10 mouse cellular contexts compared by ENCODE assay signal in the genomic region with DNA sequence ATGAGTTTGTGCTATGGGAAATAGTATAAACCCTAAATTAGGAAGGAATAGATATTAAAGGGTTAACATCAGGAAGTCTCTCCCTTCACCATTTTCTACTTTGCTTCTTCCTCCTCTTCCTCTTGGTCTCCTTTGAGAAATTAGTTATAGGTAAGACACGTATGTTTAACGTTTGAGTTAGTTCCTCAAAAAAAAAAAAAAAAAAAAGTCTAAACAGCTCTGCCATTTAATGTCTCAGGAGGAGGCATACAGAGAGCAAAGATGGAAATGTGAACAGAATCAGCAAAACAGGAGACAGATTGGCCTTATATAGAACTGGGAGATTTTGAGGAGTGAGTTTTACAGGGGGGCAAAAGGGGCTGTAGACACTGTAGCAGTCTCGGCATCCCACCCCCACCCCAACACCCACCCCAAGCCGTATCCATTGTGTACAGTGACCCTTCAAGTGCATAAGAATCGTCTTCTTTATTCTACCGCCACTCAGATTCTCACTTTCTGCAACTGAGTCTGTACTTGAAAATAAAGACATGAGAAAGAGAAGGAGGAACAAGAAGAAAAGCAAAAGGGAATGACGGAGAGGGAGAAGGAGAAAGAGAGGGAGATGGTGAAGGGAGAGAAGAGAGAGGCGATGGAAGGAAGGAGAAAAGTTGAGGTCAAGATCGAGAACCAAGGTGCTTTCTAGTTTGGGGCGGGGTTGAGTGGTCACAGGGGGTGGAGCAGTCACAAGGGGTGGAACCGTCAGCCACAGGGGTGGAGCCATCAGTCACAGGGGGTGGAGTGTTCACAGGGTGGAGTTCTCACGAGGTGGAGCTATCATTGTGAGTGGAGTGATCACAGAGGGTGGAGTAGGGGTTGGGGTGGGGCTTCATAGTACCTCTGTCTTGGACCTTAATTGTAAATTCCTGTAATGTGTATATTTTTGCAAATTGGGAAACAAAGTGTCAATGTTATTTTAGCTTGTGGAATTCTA.
A peak's percentile ranks its signal among the peaks of the same experiment; 100 is the strongest.
DNase-seq lines count a peak whose midpoint lies in the region; ATAC-seq lines count a peak whose summit lies in the region.
"Had no signal": no experiment of that assay in that cellular context is flagged by ENCODE, and none has a peak within 500 bp of the region (broad histone marks: within the 10 kb centered on the region; RNA-seq: fewer than 3 reads in every experiment).

No protein-coding gene starts in this region.

- no peak overlapping the region for H3K27ac ChIP-seq in hindbrain, embryonic 16.5 days (ENCODE audit: low read depth, low read length)
- H3K27ac ChIP-seq in hindbrain, embryonic 12.5 days = no peak overlapping the region
- peak overlapping the region; percentile 98 for H3K27ac ChIP-seq in liver, embryonic 16.5 days (ENCODE audit: low read length)

- peak; percentile 63; the same call in 1 of the 2 replicates for ATAC-seq in hindbrain, embryonic 16.5 days
- ATAC-seq in hindbrain, embryonic 12.5 days (ENCODE audit: low FRiP score) = no peak
- peak; percentile 96 for ATAC-seq in liver, embryonic 16.5 days (ENCODE audit: low read depth)
- ATAC-seq: forebrain, embryonic 14.5 days had no signal

- DNase-seq in ES-CJ7 (ENCODE audit: low read depth, low spot score) = peak; percentile 93
- peak; percentile 84 for DNase-seq in c-Kit-positive CD71-positive TER-119-positive erythroid progenitor cells, embryonic 14.5 days (ENCODE audit: low spot score)
- no peak for DNase-seq in urinary bladder, postnatal 10 days (ENCODE audit: low spot score)
- no peak for DNase-seq in cerebellum, adult 18-20 months
- DNase-seq in layer of hippocampus, postnatal 25 days (ENCODE audit: extremely low spot score in 1 of 2, low spot score in 1 of 2) = no peak
- DNase-seq: cerebellum, adult 8-10 months had no signal

- H3K9me3 ChIP-seq in hindbrain, embryonic 16.5 days (ENCODE audit: control insufficient read depth, low read length) = no peaks in the 10 kb centered on the region
- H3K9me3 ChIP-seq in hindbrain, embryonic 12.5 days (replicated peaks) = no peaks in the 10 kb centered on the region
- H3K9me3 ChIP-seq in liver, embryonic 16.5 days (replicated peaks; ENCODE audit: control insufficient read depth, low read length) = no peaks in the 10 kb centered on the region

- WGBS in hindbrain, embryonic 16.5 days = 49% methylated on average over 12 of the region's 12 CpGs
- 43% methylated on average over 12 of the region's 12 CpGs for WGBS in hindbrain, embryonic 12.5 days
- 43% methylated on average over 12 of the region's 12 CpGs for WGBS in liver, embryonic 16.5 days (ENCODE audit: insufficient replicate concordance)

- H3K4me1 ChIP-seq in hindbrain, embryonic 16.5 days (ENCODE audit: control insufficient read depth, insufficient read depth, low read depth, low read length) = no peaks in the 10 kb centered on the region
- H3K4me1 ChIP-seq in hindbrain, embryonic 12.5 days = no peaks in the 10 kb centered on the region
- peaks cover 41% of the 10 kb centered on the region for H3K4me1 ChIP-seq in liver, embryonic 16.5 days (ENCODE audit: control insufficient read depth, low read depth, low read length)

- no peak overlapping the region for H3K4me2 ChIP-seq in hindbrain, embryonic 16.5 days (ENCODE audit: low read length)
- H3K4me2 ChIP-seq in hindbrain, embryonic 12.5 days (replicated peaks) = no peak overlapping the region
- H3K4me2 ChIP-seq in liver, embryonic 16.5 days (ENCODE audit: low read depth, low read length) = peak overlapping the region; percentile 46

- no peak overlapping the region for H3K4me3 ChIP-seq in hindbrain, embryonic 16.5 days (ENCODE audit: low read length)
- no peak overlapping the region for H3K4me3 ChIP-seq in hindbrain, embryonic 12.5 days
- H3K4me3 ChIP-seq in liver, embryonic 16.5 days (ENCODE audit: low read depth, low read length) = peak overlapping the region; percentile 14; the same call in 1 of the 2 replicates

- H3K27me3 ChIP-seq in hindbrain, embryonic 16.5 days (replicated peaks; ENCODE audit: control insufficient read depth, insufficient read depth, low read length) = no peaks in the 10 kb centered on the region
- H3K27me3 ChIP-seq in hindbrain, embryonic 12.5 days = no peaks in the 10 kb centered on the region
- H3K27me3 ChIP-seq in liver, embryonic 16.5 days (ENCODE audit: control insufficient read depth, insufficient read depth, low read depth, low read length) = no peaks in the 10 kb centered on the region

- H3K9ac ChIP-seq in hindbrain, embryonic 16.5 days (ENCODE audit: low read depth, low read length) = no peak overlapping the region
- no peak overlapping the region for H3K9ac ChIP-seq in hindbrain, embryonic 12.5 days
- H3K9ac ChIP-seq in liver, embryonic 16.5 days (ENCODE audit: low read depth, low read length) = 0 out of 2 replicates have a peak overlapping the region, but pooled peaks have one; percentile 2

- H3K36me3 ChIP-seq in hindbrain, embryonic 16.5 days (ENCODE audit: control insufficient read depth, insufficient read depth, low read length) = no peaks in the 10 kb centered on the region
- H3K36me3 ChIP-seq in hindbrain, embryonic 12.5 days = no peaks in the 10 kb centered on the region
- H3K36me3 ChIP-seq in liver, embryonic 16.5 days (ENCODE audit: control insufficient read depth, insufficient read depth) = no peaks in the 10 kb centered on the region

Comparison
In these comparisons a context has a peak if more than half of its experiments do, and no peak if none do; other contexts are left out.
1. DNase-seq: peak in ES-CJ7 (single experiment) and c-Kit-positive CD71-positive TER-119-positive erythroid progenitor cells, embryonic 14.5 days (single experiment); none in urinary bladder, postnatal 10 days (single experiment), cerebellum, adult 18-20 months (0 of 2) and layer of hippocampus, postnatal 25 days (0 of 2).